Mouse (Mus musculus): Measurements from ENCODE around the gene Slc17a2. TPM values are rescaled to one million over a fixed set of nuclear protein-coding genes. Genes with fewer than 3 reads are reported as not detected.

Slc17a2 gene
- polyA plus RNA-seq, 1 experiment = not detected

- TF ChIP-seq POLR2A (IDR thresholded peaks at IDR 0.05; ENCODE audit: low read depth, low read length) (no peak), CTCF (IDR thresholded peaks at IDR 0.05; ENCODE audit: borderline replicate concordance, insufficient read depth, low read length) (no peak)
- Histone ChIP-seq H3K27ac (ENCODE audit: insufficient read depth, low read length) (no peak overlapping the region), H3K4me3 (ENCODE audit: insufficient read depth, low read length) (no peak overlapping the region), H3K4me1 (ENCODE audit: control insufficient read depth, insufficient read depth, low read length) (no peaks in the 10 kb centered on the region)
Observed at GRCm38 (mm10) chr13:23779025-23779424, 27.8 kb upstream of the Slc17a2 start.

GRCm38 (mm10) chr13:23792520-23792919, 14.3 kb upstream of the Slc17a2 start:
- Histone ChIP-seq H3K4me3 (ENCODE audit: insufficient read depth, low read length) (no peak overlapping the region), H3K27ac (ENCODE audit: insufficient read depth, low read length) (no peak overlapping the region), H3K4me1 (ENCODE audit: control insufficient read depth, insufficient read depth, low read length) (no peaks in the 10 kb centered on the region)
- TF ChIP-seq POLR2A (IDR thresholded peaks at IDR 0.05; ENCODE audit: low read depth, low read length) (no peak), CTCF (IDR thresholded peaks at IDR 0.05; ENCODE audit: borderline replicate concordance, insufficient read depth, low read length) (no peak)

- H3K4me1 ChIP-seq (ENCODE audit: control insufficient read depth, insufficient read depth, low read length) = no peaks in the 10 kb centered on the region
- H3K4me3 ChIP-seq (ENCODE audit: insufficient read depth, low read length) = no peak overlapping the region
- no peak for TF ChIP-seq POLR2A (IDR thresholded peaks at IDR 0.05; ENCODE audit: low read depth, low read length)
- TF ChIP-seq CTCF (IDR thresholded peaks at IDR 0.05; ENCODE audit: borderline replicate concordance, insufficient read depth, low read length) = no peak
- no peak overlapping the region for H3K27ac ChIP-seq (ENCODE audit: insufficient read depth, low read length)
Observed at GRCm38 (mm10) chr13:23799405-23799804, 7.4 kb upstream of the Slc17a2 start.

- Histone ChIP-seq H3K4me3 (ENCODE audit: insufficient read depth, low read length) (no peak overlapping the region), H3K4me1 (ENCODE audit: control insufficient read depth, insufficient read depth, low read length) (no peaks in the 10 kb centered on the region), H3K27ac (ENCODE audit: insufficient read depth, low read length) (no peak overlapping the region)
- TF ChIP-seq POLR2A (IDR thresholded peaks at IDR 0.05; ENCODE audit: low read depth, low read length) (no peak), CTCF (IDR thresholded peaks at IDR 0.05; ENCODE audit: borderline replicate concordance, insufficient read depth, low read length) (no peak)
Observed at GRCm38 (mm10) chr13:23804532-23804931, 2.3 kb upstream of the Slc17a2 start.

GRCm38 (mm10) chr13:23816148-23816547, 9.4 kb downstream of the Slc17a2 start:
- no peaks in the 10 kb centered on the region for H3K4me1 ChIP-seq (ENCODE audit: control insufficient read depth, insufficient read depth, low read length)
- H3K4me3 ChIP-seq (ENCODE audit: insufficient read depth, low read length) = no peak overlapping the region
- no peak overlapping the region for H3K27ac ChIP-seq (ENCODE audit: insufficient read depth, low read length)
- TF ChIP-seq POLR2A (IDR thresholded peaks at IDR 0.05; ENCODE audit: low read depth, low read length) = no peak
- no peak for TF ChIP-seq CTCF (IDR thresholded peaks at IDR 0.05; ENCODE audit: borderline replicate concordance, insufficient read depth, low read length)

GRCm38 (mm10) chr13:23820179-23820940, 13.6 kb downstream of the Slc17a2 start:
- Histone ChIP-seq H3K4me3 (ENCODE audit: insufficient read depth, low read length) (no peak overlapping the region), H3K4me1 (ENCODE audit: control insufficient read depth, insufficient read depth, low read length) (no peaks in the 10 kb centered on the region), H3K27ac (ENCODE audit: insufficient read depth, low read length) (no peak overlapping the region)
- no peak for TF ChIP-seq POLR2A (IDR thresholded peaks at IDR 0.05; ENCODE audit: low read depth, low read length)
- TF ChIP-seq CTCF (IDR thresholded peaks at IDR 0.05; ENCODE audit: borderline replicate concordance, insufficient read depth, low read length) = no peak

- Histone ChIP-seq H3K27ac (ENCODE audit: insufficient read depth, low read length) (no peak overlapping the region), H3K4me3 (ENCODE audit: insufficient read depth, low read length) (no peak overlapping the region), H3K4me1 (ENCODE audit: control insufficient read depth, insufficient read depth, low read length) (no peaks in the 10 kb centered on the region)
- TF ChIP-seq CTCF (IDR thresholded peaks at IDR 0.05; ENCODE audit: borderline replicate concordance, insufficient read depth, low read length) (no peak), POLR2A (IDR thresholded peaks at IDR 0.05; ENCODE audit: low read depth, low read length) (no peak)
Observed at GRCm38 (mm10) chr13:23822213-23822612, 15.4 kb downstream of the Slc17a2 start.

- Histone ChIP-seq H3K27ac (ENCODE audit: insufficient read depth, low read length) (no peak overlapping the region), H3K4me1 (ENCODE audit: control insufficient read depth, insufficient read depth, low read length) (no peaks in the 10 kb centered on the region), H3K4me3 (ENCODE audit: insufficient read depth, low read length) (no peak overlapping the region)
- TF ChIP-seq CTCF (IDR thresholded peaks at IDR 0.05; ENCODE audit: borderline replicate concordance, insufficient read depth, low read length) (no peak), POLR2A (IDR thresholded peaks at IDR 0.05; ENCODE audit: low read depth, low read length) (no peak)
Observed at GRCm38 (mm10) chr13:23826606-23827005, 19.8 kb downstream of the Slc17a2 start.

- Histone ChIP-seq H3K27ac (ENCODE audit: insufficient read depth, low read length) (no peak overlapping the region), H3K4me1 (ENCODE audit: control insufficient read depth, insufficient read depth, low read length) (no peaks in the 10 kb centered on the region), H3K4me3 (ENCODE audit: insufficient read depth, low read length) (no peak overlapping the region)
- TF ChIP-seq POLR2A (IDR thresholded peaks at IDR 0.05; ENCODE audit: low read depth, low read length) = no peak
- TF ChIP-seq CTCF (IDR thresholded peaks at IDR 0.05; ENCODE audit: borderline replicate concordance, insufficient read depth, low read length) = no peak
Observed at GRCm38 (mm10) chr13:23833053-23833452, 26.3 kb downstream of the Slc17a2 start.

- H3K27ac ChIP-seq (ENCODE audit: insufficient read depth, low read length) = no peak overlapping the region
- H3K4me1 ChIP-seq (ENCODE audit: control insufficient read depth, insufficient read depth, low read length) = no peaks in the 10 kb centered on the region
- TF ChIP-seq CTCF (IDR thresholded peaks at IDR 0.05; ENCODE audit: borderline replicate concordance, insufficient read depth, low read length) (no peak), POLR2A (IDR thresholded peaks at IDR 0.05; ENCODE audit: low read depth, low read length) (no peak)
- no peak overlapping the region for H3K4me3 ChIP-seq (ENCODE audit: insufficient read depth, low read length)
Observed at GRCm38 (mm10) chr13:23834836-23835235, 28.0 kb downstream of the Slc17a2 start.
